Mouse (Mus musculus): ENCODE results near the gene F3. TPM values are rescaled to one million over a fixed set of nuclear protein-coding genes. Genes with fewer than 3 reads are reported as not detected.

The F3 gene
- polyA plus RNA-seq, 2 experiments from 2014 or later, result not detected

- no peak for ATAC-seq
These were observed 16.2 kb upstream of the F3 start for GRCm38 (mm10) chr3:121707106-121707505.

- ATAC-seq, result no peak
These were observed 12.3 kb upstream of the F3 start for GRCm38 (mm10) chr3:121710894-121711531.

GRCm38 (mm10) chr3:121712222-121712621 lies 11.1 kb upstream of the F3 start:
- no peak for ATAC-seq

- no peak for ATAC-seq
These were observed 10.1 kb upstream of the F3 start for GRCm38 (mm10) chr3:121713151-121713701.

DNA sequence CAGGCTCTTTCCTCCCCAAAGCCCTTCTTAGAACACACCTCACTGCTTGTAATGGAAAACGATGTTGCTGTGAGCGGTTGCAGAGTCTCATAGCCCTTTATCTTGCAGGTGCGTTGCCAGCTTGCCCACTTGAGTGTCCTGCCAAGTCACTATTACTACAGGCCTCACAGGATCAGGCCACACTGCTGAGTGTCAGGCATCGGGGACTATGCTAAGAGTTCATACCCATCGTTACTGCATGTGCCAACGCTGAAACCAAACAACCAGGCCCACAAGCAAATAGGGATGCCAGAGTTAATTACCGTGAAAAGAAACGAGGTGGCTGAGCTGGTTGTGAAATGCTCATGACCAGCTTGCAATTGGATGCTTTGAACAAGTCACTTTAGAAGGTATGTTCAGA lies 9.5 kb upstream of the F3 start:
- ATAC-seq, result no peak

DNA sequence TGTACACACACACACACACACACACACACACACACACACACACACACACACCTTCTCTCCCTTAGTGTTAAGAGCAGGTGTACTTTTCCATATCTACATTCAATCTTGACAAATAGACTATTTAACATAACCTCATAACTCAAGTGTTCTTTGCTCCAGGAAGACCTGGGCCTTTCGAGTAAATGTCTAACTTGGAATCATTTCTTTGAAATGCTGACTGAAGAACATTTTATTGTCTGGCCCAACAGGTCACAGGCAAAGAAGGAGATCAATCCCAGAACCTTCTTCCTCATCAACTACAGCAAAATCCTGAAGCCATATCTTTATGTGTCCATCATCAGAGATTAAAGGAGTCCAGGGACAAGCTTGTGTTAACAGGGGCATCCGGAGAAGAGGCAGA lies 8.9 kb upstream of the F3 start:
- ATAC-seq, result no peak

- no peak for ATAC-seq
These were observed 8.0 kb upstream of the F3 start for GRCm38 (mm10) chr3:121715336-121715735.

- no peak for ATAC-seq
These were observed 7.4 kb upstream of the F3 start for GRCm38 (mm10) chr3:121715741-121716459.

DNA sequence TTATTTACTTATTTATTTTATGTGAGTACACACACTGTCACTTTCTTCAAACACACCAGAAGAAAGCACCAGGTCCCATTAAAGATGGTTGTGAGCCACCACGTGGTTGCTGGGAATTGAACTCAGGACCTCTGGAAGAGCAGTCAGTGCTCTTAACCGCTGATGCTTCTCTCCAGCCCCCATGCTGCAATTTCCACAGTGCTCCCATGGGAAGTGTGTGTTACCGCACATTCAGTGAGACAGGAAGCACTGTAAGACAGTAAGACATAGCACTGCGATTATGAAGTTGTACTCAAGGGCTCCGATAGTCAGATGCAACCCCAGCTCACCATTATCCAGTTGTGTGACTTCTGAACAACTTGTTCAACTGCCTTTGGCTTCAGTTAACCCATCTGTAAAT lies 6.9 kb upstream of the F3 start:
- ATAC-seq, result no peak

- no peak for ATAC-seq
These were observed 4.7 kb upstream of the F3 start for GRCm38 (mm10) chr3:121718679-121719078.

DNA sequence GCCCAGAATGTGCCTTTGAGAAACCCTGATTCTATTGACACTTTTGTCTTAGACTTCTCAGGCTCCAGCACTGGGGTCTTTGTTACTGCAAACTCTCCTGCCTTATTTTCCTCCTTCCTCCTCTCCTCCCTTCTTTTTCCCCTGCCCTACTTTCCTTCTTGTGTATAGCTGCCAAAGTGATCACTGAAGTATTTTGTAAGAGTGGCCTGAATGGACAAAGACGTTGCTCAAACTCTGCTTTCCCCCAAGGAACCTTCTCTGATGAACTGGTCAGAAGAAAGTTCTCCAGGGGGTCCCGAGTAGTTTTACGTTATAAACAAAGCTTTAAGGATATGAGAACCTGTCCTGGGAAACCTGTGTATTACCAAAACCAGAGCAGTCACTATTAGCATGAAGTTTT lies 3.6 kb upstream of the F3 start:
- ATAC-seq, result no peak

GRCm38 (mm10) chr3:121720801-121721690 lies 2.3 kb upstream of the F3 start:
- ATAC-seq, result no peak

GRCm38 (mm10) chr3:121721691-121722070 lies 1.7 kb upstream of the F3 start:
- no peak for ATAC-seq

DNA sequence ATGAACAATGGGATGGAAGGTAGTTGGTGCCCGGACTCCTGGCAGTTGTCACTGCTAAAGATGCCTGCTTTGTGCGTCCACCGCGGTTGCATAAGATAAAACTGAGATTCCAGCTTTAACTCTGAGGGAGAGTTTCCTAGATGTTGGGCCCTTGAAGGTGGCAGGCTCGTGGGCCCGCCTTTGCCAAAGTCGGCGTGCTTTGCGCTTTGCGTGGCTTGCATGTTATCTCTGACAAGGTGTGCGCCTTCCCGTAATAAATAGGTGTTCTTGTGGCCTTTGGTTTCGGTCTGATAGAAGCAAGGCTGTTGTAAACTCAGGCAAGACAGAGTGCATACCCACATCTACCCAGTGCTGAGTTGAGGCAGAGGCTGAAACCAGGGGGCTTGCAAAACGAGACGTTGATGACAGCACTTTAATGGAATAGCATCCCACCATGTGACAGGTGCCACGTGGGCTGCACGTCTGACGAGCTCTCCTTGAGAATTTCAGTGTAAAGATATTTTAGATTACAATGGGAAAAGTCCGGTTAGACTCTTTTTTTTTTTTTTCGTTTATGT lies 709 bp downstream of the F3 start:
- no peak for ATAC-seq

DNA sequence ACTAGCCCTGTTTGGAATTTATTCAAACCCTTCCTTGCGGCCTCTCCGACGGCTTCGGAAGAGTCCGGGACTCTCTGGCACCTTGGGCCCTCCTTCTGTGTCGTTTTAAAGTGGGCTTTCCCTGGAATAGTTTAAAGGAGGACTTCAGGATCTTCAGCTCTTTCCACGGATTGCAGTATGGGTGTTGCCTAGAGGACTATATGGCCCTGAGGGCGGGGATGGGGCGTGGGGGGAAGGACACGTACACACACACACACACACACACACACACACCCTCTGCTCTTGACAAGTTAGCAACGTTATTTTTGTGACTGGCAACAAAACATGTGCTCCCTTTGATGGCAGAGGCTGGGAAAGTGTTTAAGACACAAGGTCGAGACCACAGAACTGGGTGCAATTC lies 1.2 kb downstream of the F3 start:
- no peak for ATAC-seq

DNA sequence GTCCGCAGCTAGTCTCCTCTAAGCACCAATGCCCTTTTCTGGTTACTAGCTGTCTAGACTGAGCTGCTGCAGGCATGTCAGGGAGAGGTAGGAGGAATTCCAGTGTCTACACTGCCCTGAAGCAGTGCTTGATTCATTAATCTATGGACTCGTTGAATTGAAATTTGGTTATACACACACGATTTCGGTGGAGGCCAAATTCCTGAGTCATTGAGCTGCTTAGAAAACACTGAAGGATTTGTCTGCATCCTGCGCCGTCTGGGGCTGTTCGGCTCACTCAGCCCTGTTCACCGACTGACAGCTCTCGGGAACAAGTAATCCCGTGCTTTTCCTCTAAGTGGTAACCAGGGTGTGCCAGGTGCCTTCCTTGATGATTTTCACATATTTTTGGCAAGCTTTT lies 2.3 kb downstream of the F3 start:
- ATAC-seq, result no peak

DNA sequence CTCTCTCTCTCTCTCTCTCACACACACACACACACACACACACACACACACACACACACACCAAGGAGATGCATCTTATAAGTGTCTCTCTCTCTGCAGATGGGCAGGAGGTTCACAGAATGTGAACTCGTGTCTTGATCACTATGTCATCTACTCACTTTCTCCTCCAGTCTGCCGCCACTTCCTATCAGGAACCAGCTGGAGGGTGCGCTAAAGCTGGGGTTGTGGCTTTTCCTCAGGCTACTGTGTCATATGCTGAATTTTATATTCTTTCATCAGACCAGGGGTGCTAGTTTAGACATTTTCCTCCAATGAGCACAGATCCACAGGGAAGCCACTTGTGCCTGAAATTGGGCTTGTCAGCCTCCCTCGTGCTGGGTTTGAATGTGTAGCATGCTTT lies 6.3 kb downstream of the F3 start:
- ATAC-seq, result no peak

DNA sequence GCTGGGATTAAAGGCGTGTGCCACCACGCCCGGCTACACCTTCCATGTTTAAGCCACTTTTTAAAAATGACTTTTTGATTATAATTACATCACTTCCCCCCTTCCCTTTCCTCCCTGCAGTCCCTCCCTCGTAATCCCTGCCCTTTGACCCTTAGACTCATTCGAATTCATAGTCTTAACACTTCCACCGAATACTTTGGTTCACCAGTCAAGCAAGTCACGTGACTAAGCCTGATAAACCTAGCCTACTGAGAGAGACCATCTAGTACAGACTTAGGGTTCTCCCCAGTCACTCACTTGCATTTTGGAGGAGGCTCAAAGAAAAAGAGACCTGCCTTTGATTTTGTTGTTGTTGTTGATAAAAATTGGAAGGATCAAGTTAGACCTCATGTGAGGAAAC lies 12.2 kb downstream of the F3 start:
- no peak for ATAC-seq

DNA sequence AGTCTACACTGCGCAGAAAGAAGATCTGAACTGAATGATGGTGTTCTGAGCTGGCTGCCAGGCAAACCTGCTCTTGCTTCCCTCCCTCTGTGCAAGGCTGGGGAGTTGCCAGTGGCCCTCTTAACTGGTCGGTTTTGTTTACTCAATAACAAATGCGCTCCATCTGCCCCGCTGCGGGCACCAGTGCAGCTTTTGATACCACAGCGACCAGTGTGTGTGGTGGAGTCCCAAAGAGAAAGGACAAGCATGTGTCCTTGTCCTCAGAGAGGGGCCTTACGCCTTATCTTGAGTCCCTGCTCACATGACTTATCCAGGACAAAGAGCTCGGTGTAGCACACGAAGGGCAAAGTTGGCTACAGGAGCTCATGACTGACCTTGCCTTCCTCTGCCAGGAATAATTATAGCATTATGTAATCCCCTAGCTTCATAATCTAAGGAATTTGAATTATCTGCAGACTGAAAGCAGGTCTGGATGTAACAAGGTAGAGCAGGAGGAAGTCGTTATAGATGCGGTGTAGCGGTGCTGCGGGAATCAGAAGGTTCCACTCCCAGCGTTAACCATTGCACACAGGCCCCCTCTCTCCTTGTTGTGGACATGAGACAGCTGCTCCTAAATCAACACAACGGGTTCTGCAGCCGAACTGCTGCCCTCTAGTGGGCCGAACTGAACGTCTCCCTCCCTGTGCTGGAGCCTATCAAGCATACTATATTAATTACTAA lies 12.8 kb downstream of the F3 start:
- ATAC-seq, result peak; percentile 41

- ATAC-seq, result no peak
These were observed 14.1 kb downstream of the F3 start for GRCm38 (mm10) chr3:121737453-121737852.

- no peak for ATAC-seq
These were observed 14.6 kb downstream of the F3 start for GRCm38 (mm10) chr3:121737901-121738300.

- ATAC-seq, result no peak
These were observed 15.5 kb downstream of the F3 start for GRCm38 (mm10) chr3:121738742-121739342.

All from CD4-positive, CD25-positive, alpha-beta regulatory T cell, adult 4 months (primary cell).